Mouse (Mus musculus): ENCODE results near the gene 3110082J24Rik.

DNA sequence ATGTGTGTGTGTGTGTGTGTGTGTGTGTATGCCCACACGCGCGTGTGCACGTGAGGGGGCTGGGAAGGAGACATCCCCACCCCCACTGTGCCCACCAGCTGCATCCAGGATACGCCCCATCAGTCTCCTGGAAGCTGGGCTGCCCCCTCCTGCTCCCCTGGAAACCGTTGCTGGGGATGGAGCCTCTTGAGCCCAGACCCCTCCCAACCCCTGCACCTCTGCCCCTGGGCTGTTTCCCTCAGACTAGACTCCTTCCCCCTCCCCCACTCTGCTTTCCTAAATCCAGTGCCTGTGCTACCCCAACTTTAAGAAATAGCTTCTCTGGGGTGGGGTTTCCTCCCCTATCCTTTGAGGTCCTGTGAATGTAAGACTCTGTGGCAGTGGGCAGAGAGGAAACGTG lies 1.3 kb upstream of the 3110082J24Rik start:
- TF ChIP-seq TAL1 (IDR thresholded peaks at IDR 0.05; ENCODE audit: low read length): no peak
- no peak for TF ChIP-seq GATA1 (IDR thresholded peaks at IDR 0.05; ENCODE audit: low read length)

All from erythroblast, embryonic 14.5 days (primary cell).